Mouse (Mus musculus): ENCODE measurements around the gene Sgsh. TPM values are rescaled to one million over a fixed set of nuclear protein-coding genes. Genes with fewer than 3 reads are reported as not detected.

The Sgsh gene
- total RNA-seq, 1 experiment from 2014 or later = 26.9 TPM

DNA sequence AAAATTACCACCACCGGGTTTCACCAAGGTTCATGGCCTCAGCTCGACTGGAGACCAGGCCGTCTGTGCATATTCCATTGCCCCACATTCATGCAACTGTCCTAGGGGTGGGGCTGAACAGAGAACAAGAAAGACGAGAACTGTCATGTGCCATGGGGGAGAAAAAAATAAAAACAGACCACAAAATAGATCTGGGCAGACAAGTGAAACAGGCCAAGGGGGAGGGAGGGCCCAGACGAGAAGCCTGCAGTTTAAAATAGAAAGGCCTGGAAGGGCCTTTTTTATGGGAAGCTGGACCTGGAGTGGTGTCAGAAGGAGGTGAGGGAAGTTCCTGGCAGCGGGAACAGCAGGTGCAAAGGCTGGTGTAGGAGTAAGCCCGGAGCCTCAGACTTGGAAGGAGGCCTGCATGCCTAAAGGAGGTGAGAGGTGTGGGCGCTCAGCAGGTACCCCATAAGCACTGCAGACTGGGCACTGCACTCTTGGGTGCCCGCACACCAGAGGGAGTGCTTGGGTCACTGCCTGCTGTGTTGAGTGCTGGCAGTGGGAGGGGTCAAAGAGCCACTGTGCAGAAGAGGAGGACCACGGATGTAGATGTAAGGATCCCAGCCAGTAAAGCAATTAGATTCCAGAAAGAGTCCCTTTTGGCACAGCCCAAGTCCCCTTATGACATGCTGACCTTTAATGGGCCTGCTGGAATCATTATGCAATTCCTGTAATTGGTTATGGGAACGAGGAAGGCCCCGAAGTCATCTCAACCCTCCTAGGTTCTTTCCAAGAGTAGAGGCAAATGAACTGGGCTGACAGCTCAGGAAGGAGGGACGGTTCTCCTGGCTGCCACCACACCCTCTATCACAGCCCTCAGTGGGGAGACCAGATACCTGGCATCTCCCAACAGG is 48.3 kb downstream of the Sgsh start:
- DNase-seq = no peak

DNA sequence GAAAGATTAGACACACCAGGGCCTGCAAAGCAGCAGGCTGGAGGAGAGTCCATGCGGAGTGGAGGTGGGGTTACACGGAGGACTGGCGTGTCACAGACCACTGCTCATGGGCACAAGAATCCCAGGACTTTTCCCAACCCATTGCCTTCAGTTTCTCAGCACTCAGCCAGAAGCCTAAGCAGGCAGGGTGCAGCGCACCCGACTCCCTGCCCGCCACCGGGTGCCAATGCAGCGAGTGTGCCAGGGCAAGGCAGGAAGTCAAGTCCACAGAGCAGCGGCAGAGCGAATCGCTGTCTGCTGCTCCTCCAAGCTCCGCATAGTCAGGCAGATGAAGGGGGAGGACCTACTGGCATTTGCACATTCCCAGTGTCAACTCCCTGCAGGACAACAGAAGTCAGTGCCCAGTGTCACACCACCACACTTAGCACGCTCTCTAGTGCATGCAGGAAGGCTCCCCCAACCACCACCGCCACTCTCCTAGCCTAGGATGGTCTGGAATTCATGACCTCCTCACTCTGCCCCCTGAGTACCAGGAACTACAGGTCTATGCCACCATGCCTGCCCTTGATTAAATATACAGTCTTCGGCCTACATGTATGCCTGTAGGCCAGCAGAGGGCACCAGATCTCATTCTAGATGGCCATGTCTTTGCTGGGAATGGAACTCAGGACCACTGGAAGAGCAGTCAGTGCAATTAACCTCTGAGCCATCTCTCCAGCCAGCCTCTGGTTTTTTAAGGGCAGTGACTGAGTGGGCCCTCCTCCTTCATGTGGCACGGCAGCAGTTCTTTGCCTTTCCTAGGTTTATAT is 50.2 kb downstream of the Sgsh start:
- peak; percentile 47 for DNase-seq

- no peak for DNase-seq
These were observed 54.4 kb downstream of the Sgsh start for GRCm38 (mm10) chr11:119300986-119301385.

GRCm38 (mm10) chr11:119300246-119300935 is 54.9 kb downstream of the Sgsh start:
- no peak for DNase-seq

GRCm38 (mm10) chr11:119299391-119300245 is 55.7 kb downstream of the Sgsh start, which contains the start of gene Eif4a3:
TSS of gene Eif4a3 (minus strand) at chr11:119300089.
- peak; percentile 99 for DNase-seq

DNA sequence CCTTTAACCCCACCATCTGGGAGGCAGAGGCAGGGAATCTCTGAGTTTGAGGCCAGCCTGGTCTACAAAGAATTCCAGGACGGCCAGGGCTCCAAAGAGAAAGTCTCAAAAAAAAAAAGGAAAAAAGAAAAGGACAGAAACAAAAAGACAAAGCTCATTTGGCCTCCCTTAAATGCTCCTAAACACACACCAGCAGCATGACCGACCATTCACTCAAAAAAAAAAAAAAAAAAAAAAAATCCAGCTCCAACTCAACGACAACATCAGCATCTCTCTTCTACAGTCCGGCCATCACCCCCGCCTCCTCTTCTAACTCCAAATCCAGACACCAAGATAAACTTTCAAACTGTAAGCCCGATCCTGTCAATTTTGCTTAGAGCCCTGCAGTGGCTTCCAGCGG is 56.4 kb downstream of the Sgsh start:
- DNase-seq = no peak

DNA sequence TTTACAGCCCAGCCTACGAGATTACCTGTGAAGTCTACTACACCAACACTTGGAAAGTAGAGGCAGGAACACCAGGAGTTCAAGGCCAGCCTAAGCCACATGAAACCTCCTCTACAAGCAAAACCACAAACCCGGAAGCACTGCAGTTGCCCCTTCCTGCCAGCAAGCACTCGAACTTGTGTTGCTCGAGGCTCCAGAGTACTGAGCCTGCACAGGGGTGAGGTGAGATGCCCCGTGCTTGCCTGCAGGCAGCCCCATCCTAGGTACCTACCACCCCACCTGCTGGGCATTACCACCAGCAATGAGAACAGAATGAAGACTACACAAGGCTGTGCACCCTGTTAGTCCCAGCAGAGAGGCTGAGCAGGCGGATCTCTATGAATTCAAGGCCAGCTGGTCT is 57.3 kb downstream of the Sgsh start:
- DNase-seq = no peak

Small RNA genes lying within 50 kb of the gene (microRNA-seq; reads per million reads assigned to microRNA genes)
- 0.71 to 2.4 reads per million in 2 experiments for gene Mir1932

Other genes starting within 250 kb of the Sgsh start
- gene Tbc1d16, start 127.0 kb downstream of the Sgsh start, total RNA-seq (2021) = 12.7 and 14.3 TPM in 2 replicates
- 0.29 and 1.7 TPM in 2 replicates for gene Ccdc40, start 127.0 kb downstream of the Sgsh start, total RNA-seq (2021)
- gene Gaa, start 87.6 kb downstream of the Sgsh start, total RNA-seq (2021) = 101 and 102 TPM in 2 replicates
- 121 and 129 TPM in 2 replicates for gene Eif4a3, start 55.4 kb downstream of the Sgsh start, total RNA-seq (2021)
- gene Card14, start 47.8 kb downstream of the Sgsh start, total RNA-seq (2021) = 0.30 and 0.38 TPM in 2 replicates
- gene Slc26a11, start within 50 bp of the Sgsh start, total RNA-seq (2021) = 9.5 and 13.1 TPM in 2 replicates
- 36.8 and 46.2 TPM in 2 replicates for gene Rnf213, start 37.6 kb upstream of the Sgsh start, total RNA-seq (2021)
- gene Endov, start 135.8 kb upstream of the Sgsh start, total RNA-seq (2021) = 18.7 and 28.9 TPM in 2 replicates
- 2.1 and 2.9 TPM in 2 replicates for gene Nptx1, start 192.2 kb upstream of the Sgsh start, total RNA-seq (2021)
- 50.8 and 62.6 TPM in 2 replicates for gene Rptor, start 247.4 kb upstream of the Sgsh start, total RNA-seq (2021)

All from adrenal gland, postnatal 25 days (tissue).